Mouse (Mus musculus): ENCODE measurements around the gene Hnrnpul2.

DNA sequence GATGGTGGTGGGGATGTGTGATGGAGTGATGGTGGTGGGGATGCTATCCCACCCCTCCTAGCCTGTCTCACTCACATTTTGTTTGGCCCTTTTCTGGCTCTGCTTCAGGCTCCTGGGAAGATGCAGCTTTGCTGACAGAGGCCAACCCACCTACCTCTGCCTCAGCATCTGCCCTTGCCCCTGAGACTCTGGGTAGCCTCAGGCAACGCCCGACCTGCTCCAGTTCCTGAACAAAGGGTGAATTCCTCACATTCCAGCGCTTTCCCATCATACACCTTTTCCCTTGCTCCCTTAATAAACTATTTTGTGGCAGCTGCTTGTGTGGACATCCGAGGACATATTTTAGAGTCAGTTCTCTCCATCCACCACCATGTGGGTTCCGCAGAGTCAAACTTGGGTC, 28.5 kb downstream of the Hnrnpul2 start:
- TF ChIP-seq CTCF (IDR thresholded peaks at IDR 0.05; ENCODE audit: low read depth) (no peak), EP300 (IDR thresholded peaks at IDR 0.05; ENCODE audit: low read depth) (no peak)
